Mouse (Mus musculus) ES-E14 (cell line): Measurements from ENCODE around the gene Olfr749.

Source experiments
- CHD2 ChIP-seq: IDR thresholded peaks from 2 replicates; pipeline ENCODE4 v1.6.1; 2014; ENCODE audit warnings: mild to moderate bottlenecking, low read depth, low read length, inconsistent platforms
- HCFC1 ChIP-seq: IDR thresholded peaks from 2 replicates; pipeline ENCODE4 v1.6.1; 2012; ENCODE audit warnings: low read length, inconsistent platforms, borderline replicate concordance; ENCODE audit not compliant: insufficient read depth
- MAFK ChIP-seq: IDR thresholded peaks from 2 replicates; pipeline ENCODE4 v1.6.1; 2014; ENCODE audit warnings: mild to moderate bottlenecking, low read depth, low read length, inconsistent platforms; ENCODE audit not compliant: insufficient read depth
- ZC3H11A ChIP-seq: IDR thresholded peaks from 2 replicates; pipeline ENCODE4 v1.6.1; 2012; ENCODE audit warnings: low read depth, mild to moderate bottlenecking, inconsistent platforms, low read length, borderline replicate concordance
- ZNF384 ChIP-seq: IDR thresholded peaks from 2 replicates; pipeline ENCODE4 v1.6.1; 2012; ENCODE audit warnings: low read depth, low read length, inconsistent platforms

DNA sequence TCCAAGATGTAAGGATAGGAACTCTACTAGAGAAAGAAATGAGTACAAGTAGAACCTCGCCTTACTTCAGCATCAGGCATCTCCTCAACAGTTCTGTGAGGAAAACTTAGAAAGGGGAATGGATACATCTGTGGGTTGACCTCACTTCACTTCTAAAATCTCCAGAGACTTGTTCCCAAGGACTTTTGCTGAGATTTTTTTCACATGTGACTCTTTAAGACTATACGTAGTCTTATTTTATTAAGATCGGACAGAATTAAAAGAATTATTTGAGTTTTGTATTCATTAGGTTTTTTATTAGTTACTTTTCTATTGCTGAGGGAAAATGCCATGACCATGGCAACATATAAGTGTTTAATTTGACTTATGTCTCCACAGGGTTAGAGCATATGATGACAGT, 51.8 kb downstream of the Olfr749 start, which contains the start of gene Olfr747:
- TF ChIP-seq ZNF384 (no peak), CHD2 (no peak), HCFC1 (no peak), ZC3H11A (no peak), MAFK (no peak)
